Mouse (Mus musculus): ENCODE measurements around the gene Kcnq4.

Kcnq4 gene

DNA sequence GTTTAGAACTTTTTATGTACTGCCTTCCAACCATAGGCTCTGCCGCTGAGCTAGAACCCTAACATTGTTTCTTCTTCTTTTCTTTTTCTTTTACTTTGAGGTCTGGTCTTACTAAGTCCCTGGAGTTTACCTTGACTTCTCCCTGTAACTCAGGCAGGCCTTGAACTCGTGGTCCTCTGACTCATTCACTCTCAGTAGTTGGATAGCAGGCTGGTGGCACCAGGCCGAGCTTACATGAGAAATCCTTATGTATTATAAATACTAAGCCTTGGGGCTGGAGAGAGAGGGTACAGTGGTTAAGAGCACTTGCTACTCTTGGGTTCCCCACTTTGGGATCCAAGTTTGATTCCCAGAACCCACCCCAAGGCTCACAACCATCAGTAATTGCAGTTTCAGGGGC, 74.8 kb downstream of the Kcnq4 start:
- DNase-seq (ENCODE audit: low read depth) = peak; percentile 20

DNA sequence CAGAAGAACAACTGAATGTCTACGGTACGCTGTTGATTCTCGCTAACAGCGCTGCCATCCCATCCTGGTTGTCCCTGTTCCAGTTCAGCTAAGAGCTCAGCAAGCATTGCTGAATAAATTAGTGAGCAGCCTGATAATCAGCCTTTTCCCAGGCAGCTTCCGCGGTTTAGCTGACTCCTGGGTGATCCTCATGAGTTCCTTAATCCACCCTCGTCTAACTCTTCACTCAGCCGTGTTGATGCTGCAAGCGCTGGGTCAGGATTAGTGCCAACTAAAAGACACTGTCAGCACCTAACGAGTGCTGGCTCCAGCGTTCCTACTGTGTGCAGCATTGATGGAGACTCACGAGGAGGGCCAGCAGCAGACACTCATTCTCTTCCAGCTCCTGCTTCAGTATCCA, 77.4 kb downstream of the Kcnq4 start:
- no peak for DNase-seq (ENCODE audit: low read depth)

- DNase-seq (ENCODE audit: low read depth) = no peak
Observed at GRCm38 (mm10) chr4:120669585-120669984, 78.8 kb downstream of the Kcnq4 start.

DNA sequence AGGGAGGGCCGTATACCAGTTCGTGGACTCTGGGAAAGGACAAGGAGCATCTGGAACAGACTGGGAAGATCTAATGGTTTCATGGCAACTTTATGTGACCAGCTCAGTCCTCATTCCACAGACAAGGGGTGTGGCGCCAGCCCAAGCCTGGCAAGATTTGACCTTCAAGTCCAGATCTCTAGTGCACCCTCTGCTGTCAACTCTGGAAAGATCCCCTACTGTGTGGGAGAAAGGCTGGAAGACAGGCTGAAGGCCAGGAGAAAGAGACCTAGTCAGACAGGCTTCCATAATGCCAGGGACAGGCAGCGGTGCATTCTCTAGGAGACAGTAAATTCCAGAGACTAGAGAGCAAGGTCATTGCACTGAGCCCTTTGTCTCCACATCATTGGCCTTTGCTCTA, 79.9 kb downstream of the Kcnq4 start:
- no peak for DNase-seq (ENCODE audit: low read depth)

GRCm38 (mm10) chr4:120667555-120667954, 80.9 kb downstream of the Kcnq4 start:
- no peak for DNase-seq (ENCODE audit: low read depth)

GRCm38 (mm10) chr4:120667045-120667501, 81.3 kb downstream of the Kcnq4 start:
- DNase-seq (ENCODE audit: low read depth) = no peak

DNA sequence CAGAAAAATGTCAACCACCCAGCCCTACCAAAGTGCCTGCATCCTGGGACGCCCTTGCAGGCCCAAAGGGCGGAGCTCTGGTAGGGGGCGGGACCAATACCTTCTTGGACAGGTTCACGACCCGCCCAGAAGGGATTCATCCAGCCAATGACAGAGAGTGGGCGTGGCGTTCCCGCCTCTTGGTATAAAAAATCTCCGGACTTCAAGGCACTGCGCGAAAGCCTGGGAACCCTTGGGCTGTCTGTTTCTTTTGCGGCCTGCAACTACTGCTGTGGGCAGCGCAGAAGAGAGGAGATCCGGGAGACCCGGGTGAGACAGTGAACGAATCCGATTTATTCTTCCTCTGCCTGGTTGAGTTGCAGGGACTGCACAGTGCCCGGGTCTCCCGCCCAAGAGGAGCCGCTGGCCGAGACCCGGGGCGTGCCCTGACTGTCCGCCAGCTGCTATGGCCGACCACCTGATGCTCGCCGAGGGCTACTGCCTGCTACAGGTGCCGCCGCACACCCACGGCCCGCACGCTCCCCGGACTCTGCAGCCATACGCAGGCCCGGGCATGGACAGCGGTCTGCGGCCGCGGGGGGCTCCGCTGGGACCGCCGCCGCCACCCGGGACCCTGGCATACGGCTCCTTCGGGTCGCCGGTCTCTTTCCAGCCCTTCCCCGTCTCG, 81.9 kb downstream of the Kcnq4 start, which contains the start of gene Cited4:
Gene Cited4, plus strand, starts transcription at position 215 of the 667 bp plus-strand sequence.
- no peak for DNase-seq (ENCODE audit: low read depth)

DNA sequence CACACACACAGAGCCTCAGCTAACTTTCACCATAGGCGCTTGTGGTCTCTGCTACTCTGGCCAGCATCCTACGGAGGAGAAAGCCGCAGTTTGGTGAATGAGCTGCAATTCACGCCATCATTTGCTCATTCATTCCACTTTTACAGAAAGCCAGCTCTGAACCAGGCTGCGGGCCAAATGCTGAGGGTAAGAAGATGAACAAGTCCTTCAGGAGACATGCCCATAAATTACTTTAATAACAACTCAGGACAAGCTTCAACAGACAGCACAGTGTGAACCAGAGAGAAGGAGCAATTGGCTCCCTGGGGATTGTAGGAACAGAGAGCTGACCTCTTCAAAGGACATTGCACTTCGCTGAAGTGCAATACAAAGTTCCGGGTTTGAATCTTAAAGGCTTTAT, 82.6 kb downstream of the Kcnq4 start:
- DNase-seq (ENCODE audit: low read depth) = no peak

DNA sequence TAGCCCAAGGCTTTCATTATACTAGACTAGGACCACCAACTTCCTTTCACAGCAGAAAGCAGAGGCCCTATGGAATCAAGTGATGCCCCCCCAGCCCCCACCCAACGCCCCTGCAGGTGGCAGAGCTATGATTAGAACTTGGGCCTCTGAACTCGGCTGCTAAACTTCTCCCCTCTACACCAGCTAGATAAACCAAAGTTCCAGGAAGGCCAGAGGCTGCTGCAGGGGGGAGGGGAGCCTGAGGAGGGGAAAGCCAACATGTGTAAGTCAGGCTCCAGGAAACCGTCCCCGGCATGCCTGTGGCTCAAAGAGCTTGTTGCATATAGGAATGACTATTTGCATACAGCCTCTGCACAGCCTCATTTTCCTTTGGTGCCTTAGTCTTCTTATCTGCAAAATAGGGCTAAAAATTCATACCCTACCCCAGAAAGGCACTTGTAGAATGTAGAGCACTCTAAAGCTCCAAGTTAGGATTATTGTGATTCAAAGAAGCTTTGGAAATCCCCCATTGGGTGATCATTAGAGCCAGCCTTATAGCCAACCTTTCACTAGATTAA, 83.2 kb downstream of the Kcnq4 start:
- DNase-seq (ENCODE audit: low read depth) = no peak

GRCm38 (mm10) chr4:120664601-120665000, 83.8 kb downstream of the Kcnq4 start:
- DNase-seq (ENCODE audit: low read depth) = no peak

- DNase-seq (ENCODE audit: low read depth) = no peak
Observed at GRCm38 (mm10) chr4:120660485-120660884, 87.9 kb downstream of the Kcnq4 start.

DNA sequence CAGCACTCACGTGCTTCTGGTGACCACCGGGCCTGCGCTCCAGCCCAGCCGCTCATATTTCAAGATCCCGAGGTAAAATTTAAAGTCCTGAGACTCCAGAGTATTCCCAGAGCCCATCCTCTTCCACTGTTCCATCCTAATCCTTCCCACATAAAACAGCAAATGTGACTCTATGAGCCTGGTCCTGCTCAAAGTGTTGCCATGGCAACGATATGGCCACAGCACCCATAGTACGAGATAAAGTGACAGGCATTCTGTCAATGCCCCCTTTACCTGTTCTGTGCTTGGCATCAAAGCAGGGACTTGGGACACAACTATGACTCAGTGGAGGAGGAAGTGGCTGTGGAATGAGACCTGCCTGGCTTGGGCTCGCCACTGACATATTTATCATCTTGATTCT, 92.5 kb downstream of the Kcnq4 start:
- DNase-seq (ENCODE audit: low read depth) = no peak

GRCm38 (mm10) chr4:120650208-120650592, 98.2 kb downstream of the Kcnq4 start:
- DNase-seq (ENCODE audit: low read depth) = no peak

DNA sequence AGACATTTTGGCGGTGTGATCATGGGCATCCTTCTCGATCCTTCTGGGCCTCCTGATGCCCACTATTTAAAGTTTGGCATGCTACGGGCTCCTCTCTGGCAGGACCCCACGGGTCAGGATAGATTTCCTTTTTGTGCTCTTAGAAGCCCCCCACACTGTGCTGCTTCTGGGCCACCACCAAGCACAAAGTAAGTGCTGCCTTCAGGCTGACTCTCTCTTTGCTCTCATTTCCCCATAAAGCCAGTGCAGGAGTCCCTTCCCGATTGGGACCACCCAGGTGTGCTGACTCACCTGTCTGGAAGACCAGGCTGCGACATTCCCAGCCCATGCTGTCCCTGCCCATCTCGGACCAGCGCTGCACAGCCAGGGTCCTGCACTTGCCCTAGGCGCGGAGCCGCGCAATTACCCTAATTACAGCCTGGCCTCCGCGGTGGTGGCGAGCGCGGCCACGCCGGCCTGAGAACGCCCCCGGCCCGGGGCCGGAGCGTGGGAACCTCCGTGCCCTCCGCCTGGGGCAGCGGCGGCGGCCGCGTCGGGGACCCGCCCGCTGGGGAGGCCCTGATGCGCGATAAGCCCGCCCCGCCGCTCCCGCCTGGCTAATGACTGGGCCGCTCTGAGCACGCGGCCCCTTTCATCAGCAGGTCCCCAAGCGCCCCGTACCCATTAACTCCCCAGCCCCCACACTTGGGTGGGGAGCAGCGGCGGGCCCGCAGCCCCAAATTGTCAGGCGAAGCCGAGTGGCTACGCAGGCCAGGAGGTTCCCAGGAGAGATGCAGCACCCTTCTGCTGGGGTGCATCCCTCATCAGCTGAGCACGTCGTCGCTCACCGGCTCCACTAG, 98.8 kb downstream of the Kcnq4 start:
- DNase-seq (ENCODE audit: low read depth) = no peak

All from NIH3T3 (cell line).